Mouse (Mus musculus) heart, embryonic 11.5 days (tissue): ENCODE results near the gene Ap1g1. TPM values are rescaled to one million over a fixed set of nuclear protein-coding genes. Genes with fewer than 3 reads are reported as not detected.

Experiments used
- ATAC-seq: fragments of 200-750 bp; cut with Nextera tagmentation; replicated peaks from 2 replicates; pipeline ENCODE4 v1.8.0; 2017; ENCODE audit warnings: moderate library complexity; ENCODE audit not compliant: insufficient number of reproducible peaks, low FRiP score, low TSS enrichment
- H3K27ac ChIP-seq: fragments of 300-500 bp; sonication (generic); 2 replicates; pipeline ENCODE4 v1.5.1; 2014; ENCODE audit warnings: mild to moderate bottlenecking, low read depth, low read length
- H3K27me3 ChIP-seq: fragments of 300-500 bp; sonication (generic); 2 replicates; pipeline ENCODE4 v1.6.1; 2014; ENCODE audit warnings: mild to moderate bottlenecking, low read length, mixed read lengths; ENCODE audit not compliant: control insufficient read depth, insufficient read depth
- H3K36me3 ChIP-seq: fragments of 300-500 bp; sonication (generic); 2 replicates; pipeline ENCODE4 v1.6.1; 2014; ENCODE audit warnings: mild to moderate bottlenecking, low read length, moderate library complexity, mixed read lengths; ENCODE audit not compliant: control insufficient read depth, insufficient read depth
- H3K4me1 ChIP-seq: fragments of 300-500 bp; sonication (generic); 2 replicates; pipeline ENCODE4 v1.6.1; 2014; ENCODE audit warnings: low read length; ENCODE audit not compliant: control insufficient read depth, insufficient read depth
- H3K4me2 ChIP-seq: fragments of 300-500 bp; sonication (generic); 2 replicates; pipeline ENCODE4 v1.6.1; 2014; ENCODE audit warnings: mild to moderate bottlenecking, moderate library complexity
- H3K4me3 ChIP-seq: fragments of 300-500 bp; sonication (generic); 2 replicates; pipeline ENCODE4 v1.5.1; 2014; ENCODE audit warnings: low read depth, low read length
- H3K9ac ChIP-seq: fragments of 300-500 bp; sonication (generic); 2 replicates; pipeline ENCODE4 v1.6.1; 2014; ENCODE audit warnings: mild to moderate bottlenecking, low read depth, low read length, moderate library complexity
- H3K9me3 ChIP-seq: fragments of 300-500 bp; sonication (generic); replicated peaks from 2 replicates; pipeline ENCODE4 v1.6.1; 2016; ENCODE audit warnings: low read length; ENCODE audit not compliant: control insufficient read depth
- WGBS: fragments of 180-500 bp; shearing (Covaris S2); extraction: QIAGEN DNeasy Blood & Tissue Kit; methylation state at CpG from one replicate; pipeline ENCODE4 v1.1.7; 2014; ENCODE audit not compliant: insufficient replicate concordance; 5-methylcytosine and 5-hydroxymethylcytosine counted together
- polyA plus RNA-seq: library from polyadenylated mRNA; unstranded; fragments of >200 nt; fragmentation: Nextera tagmentation; extraction: Ambion mirVana; gene quantifications from 2 replicates; pipeline ENCODE4 v1.2.1, GENCODE M21; 2014

The Ap1g1 gene
- 22.1 and 35.4 TPM in 2 replicates for polyA plus RNA-seq

DNA sequence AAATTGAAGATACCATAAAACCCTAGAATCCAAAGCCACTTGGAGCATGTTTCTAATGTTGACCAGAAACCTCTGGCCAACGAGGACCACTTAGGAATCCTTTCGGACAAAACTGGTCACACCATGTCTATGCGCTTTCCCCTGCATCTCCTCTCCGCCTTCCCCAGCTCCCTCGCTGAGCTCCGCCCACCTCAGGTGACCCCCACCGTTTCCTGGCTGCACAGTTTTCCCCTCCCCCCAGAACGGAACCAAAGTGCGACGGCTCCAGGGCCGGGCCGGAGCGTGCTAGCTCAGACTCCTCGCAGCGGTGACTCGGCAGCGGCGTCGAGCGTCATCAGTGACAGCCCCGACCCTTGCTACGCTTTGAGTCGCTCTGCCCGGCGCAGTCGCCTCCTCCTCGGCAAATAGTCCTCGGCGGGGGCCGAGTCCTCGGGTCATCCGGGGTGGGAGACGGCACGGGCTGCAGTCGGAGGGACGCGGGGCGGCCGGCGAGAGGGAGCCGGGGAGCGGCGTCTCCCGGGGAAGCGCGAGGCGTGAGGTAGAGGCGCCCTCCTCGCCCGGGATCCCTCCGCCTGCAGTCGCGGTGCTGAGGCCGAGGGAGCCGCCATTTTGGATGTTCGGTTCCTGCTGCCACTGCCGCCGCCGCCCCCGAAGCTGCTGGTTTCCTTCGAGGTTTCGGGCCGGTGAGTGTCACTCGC is at the start of gene Ap1g1:
Ap1g1 (plus strand) TSS at position 275 of the 698 bp plus-strand sequence.
- Histone ChIP-seq H3K9ac (peak within 1 kb of the TSS; percentile 97), H3K36me3 (no peaks in the 10 kb centered on the region), H3K27ac (peak within 1 kb of the TSS; percentile 99), H3K27me3 (no peaks in the 10 kb centered on the region; the same call in 1 of the 2 replicates), H3K4me2 (peak within 1 kb of the TSS; percentile 94), H3K4me1 (peaks cover 4% of the 10 kb centered on the region), H3K9me3 (no peaks in the 10 kb centered on the region), H3K4me3 (peak within 1 kb of the TSS; percentile 99)
- ATAC-seq, result peak; percentile 97
- WGBS, result under 1% methylated on average over 63 of the region's 64 CpGs

DNA sequence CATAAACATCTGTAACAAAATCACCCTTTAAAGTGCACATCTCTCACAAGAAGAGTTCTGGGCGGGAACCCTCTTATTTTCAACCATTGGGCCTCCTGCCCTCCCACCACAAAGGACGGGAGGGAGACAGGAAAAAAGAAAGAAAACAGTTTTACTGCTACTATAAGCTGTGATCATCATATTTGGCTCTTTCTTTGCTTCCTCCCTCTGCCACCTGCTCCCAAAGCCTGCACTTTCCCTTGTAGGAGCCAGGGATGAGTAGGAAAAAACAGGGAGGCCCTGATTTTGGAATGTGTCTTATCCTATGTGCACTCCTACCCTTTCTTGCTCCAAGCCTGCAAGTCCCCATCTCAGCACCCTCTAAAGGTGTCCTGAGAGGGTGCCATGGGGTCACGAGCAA is 47.3 kb upstream of the Ap1g1 start:
- no peak overlapping the region for H3K4me3 ChIP-seq
- no peak overlapping the region for H3K27ac ChIP-seq
- no peak for ATAC-seq
- H3K4me1 ChIP-seq, result no peaks in the 10 kb centered on the region; the same call in 1 of the 2 replicates
- WGBS, result 72% methylated on average over 3 of the region's 3 CpGs
- H3K27me3 ChIP-seq, result no peaks in the 10 kb centered on the region
- H3K4me2 ChIP-seq, result no peak overlapping the region
- H3K9ac ChIP-seq, result no peak overlapping the region
- H3K9me3 ChIP-seq, result no peaks in the 10 kb centered on the region
- H3K36me3 ChIP-seq, result peaks cover 15% of the 10 kb centered on the region

DNA sequence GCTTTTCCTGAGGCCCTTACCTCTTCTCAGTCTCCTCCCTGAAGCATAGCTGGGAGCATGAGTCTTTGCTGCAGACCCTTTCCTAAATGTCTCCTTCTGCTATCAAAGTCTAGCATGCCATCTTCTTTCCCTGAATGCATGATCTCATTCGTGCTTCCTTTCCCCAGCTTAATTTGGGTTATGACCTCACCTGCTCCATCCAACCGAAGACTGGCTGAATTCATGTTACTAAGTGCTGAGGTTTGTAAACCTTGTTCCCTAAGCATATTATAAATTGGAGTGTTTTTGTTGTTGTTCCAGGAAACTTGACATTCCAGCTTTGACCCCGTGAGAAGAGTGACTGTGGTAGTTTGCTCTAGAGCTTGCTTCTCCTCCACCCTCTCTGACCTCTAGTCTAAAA is 44.3 kb upstream of the Ap1g1 start:
- Histone ChIP-seq H3K27ac (no peak overlapping the region), H3K27me3 (no peaks in the 10 kb centered on the region), H3K9ac (no peak overlapping the region), H3K36me3 (peaks cover 15% of the 10 kb centered on the region), H3K9me3 (no peaks in the 10 kb centered on the region), H3K4me1 (peaks cover 8% of the 10 kb centered on the region), H3K4me3 (no peak overlapping the region), H3K4me2 (no peak overlapping the region)
- ATAC-seq, result no peak
- WGBS, result 79% methylated on average over 3 of the region's 3 CpGs

- H3K27ac ChIP-seq, result no peak overlapping the region
- peaks cover 8% of the 10 kb centered on the region for H3K4me1 ChIP-seq
- peak overlapping the region; percentile 83 for H3K4me2 ChIP-seq
- no peak for ATAC-seq
- no peaks in the 10 kb centered on the region for H3K27me3 ChIP-seq
- H3K9me3 ChIP-seq, result no peaks in the 10 kb centered on the region
- H3K36me3 ChIP-seq, result peaks cover 12% of the 10 kb centered on the region
- H3K9ac ChIP-seq, result peak overlapping the region; percentile 94
- 12% methylated on average over 8 of the region's 8 CpGs for WGBS
- peak overlapping the region; percentile 80 for H3K4me3 ChIP-seq
Observed at GRCm38 (mm10) chr8:109736819-109737218, 41.5 kb upstream of the Ap1g1 start.

DNA sequence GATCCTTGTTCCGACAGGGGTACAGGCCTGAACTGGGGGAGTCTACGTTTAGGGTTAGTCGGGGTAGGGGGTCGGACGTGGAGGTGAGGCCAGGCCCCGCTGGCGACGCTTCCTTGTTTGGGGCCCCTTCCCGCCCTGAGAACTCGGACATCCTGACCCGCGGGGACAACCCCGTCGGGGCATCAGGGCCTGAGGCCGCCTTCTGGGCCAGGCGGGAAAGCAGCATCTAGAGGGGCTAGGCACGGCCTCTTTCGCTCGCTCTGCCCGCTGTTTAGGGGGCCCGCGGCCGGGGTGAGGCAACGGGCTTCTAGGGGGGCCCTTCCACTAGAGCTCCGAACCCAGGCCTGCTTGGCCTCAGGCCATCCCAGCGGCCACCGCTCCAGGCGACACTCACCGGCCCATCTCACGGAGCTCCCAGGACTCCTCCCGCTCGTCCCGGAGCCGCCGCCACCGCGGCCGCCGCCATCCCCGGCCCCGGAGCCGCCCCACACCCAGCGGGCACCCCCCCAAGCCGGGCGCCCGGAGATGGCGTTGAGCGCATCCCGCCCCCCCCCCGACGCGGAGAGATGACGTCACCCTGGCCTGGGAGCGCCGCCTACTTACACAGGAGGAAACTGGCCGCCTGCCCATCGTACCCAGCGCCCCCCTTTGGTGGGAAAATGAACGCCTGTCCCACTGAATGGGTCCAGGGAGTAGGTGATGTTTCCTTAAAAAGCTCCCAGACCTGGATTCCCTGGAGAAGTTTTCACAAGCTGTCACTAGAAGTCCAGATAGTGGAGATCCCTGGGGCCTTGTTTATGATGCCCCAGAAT is 40.9 kb upstream of the Ap1g1 start, which contains the start of gene Atxn1l:
Atxn1l (minus strand) TSS at position 503 of the 812 bp plus-strand sequence.
- Histone ChIP-seq H3K9ac (peak within 1 kb of the TSS; percentile 94), H3K4me2 (peak within 1 kb of the TSS; percentile 83), H3K27ac (peak within 1 kb of the TSS; percentile 47; the same call in 1 of the 2 replicates), H3K4me1 (peaks cover 8% of the 10 kb centered on the region), H3K4me3 (peak within 1 kb of the TSS; percentile 80), H3K27me3 (no peaks in the 10 kb centered on the region), H3K9me3 (no peaks in the 10 kb centered on the region), H3K36me3 (peaks cover 9% of the 10 kb centered on the region)
- under 1% methylated on average over 59 of the region's 59 CpGs for WGBS
- ATAC-seq, result peak; percentile 88

GRCm38 (mm10) chr8:109738049-109738380 is 40.3 kb upstream of the Ap1g1 start:
- Histone ChIP-seq H3K36me3 (peaks cover 4% of the 10 kb centered on the region), H3K9ac (no peak overlapping the region; the same call in 1 of the 2 replicates), H3K4me1 (peaks cover 8% of the 10 kb centered on the region), H3K4me2 (peak overlapping the region; percentile 83), H3K27me3 (no peaks in the 10 kb centered on the region), H3K27ac (no peak overlapping the region), H3K4me3 (peak overlapping the region; percentile 80), H3K9me3 (no peaks in the 10 kb centered on the region)
- ATAC-seq, result no peak
- 88% methylated on average over 1 of the region's 1 CpGs for WGBS

DNA sequence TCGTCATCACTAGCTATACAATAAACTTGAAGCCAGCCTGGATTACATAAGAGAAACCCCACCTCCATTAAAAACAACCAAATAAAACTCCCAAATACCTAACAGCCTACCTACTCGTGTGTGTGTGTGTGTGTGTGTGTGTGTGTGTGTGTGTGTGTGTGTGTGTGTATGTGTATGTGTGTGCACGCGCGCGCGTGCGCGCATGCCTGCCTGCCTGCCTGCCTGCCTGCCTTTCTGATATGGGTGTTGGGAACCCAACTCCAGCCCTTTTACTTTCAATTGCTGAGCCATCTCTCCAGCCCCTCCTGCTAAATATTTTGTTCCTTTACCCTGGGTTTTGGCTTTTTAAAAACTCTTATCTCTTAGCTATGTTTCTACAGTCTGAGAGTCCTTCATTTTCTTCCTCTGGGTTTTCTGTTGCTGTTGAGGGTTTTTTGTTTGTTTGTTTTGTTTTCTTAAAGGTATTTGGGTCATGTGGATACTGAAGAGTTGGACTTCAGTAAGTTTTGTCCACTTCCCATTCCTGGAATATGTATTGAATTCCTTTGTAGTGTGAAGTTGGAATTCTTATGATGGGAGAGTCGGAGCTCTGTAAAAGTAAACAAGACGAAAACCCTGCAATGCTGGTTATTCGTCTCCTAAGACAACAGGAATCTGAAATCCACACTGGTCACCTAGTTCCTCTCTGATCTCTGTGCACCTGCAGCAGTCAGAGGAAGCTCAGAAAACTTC is 30.7 kb upstream of the Ap1g1 start:
- Histone ChIP-seq H3K36me3 (no peaks in the 10 kb centered on the region), H3K27ac (no peak overlapping the region), H3K9me3 (no peaks in the 10 kb centered on the region), H3K27me3 (no peaks in the 10 kb centered on the region), H3K4me2 (no peak overlapping the region), H3K9ac (no peak overlapping the region), H3K4me1 (no peaks in the 10 kb centered on the region), H3K4me3 (no peak overlapping the region)
- WGBS, result 84% methylated on average over 12 of the region's 12 CpGs
- ATAC-seq, result no peak

- no peak overlapping the region for H3K4me3 ChIP-seq
- 55% methylated on average over 5 of the region's 5 CpGs for WGBS
- no peak for ATAC-seq
Observed at GRCm38 (mm10) chr8:109750274-109750673, 28.1 kb upstream of the Ap1g1 start.

More at GRCm38 (mm10) chr8:109750274-109750673, 28.1 kb upstream of the Ap1g1 start:
- no peaks in the 10 kb centered on the region for H3K9me3 ChIP-seq
- no peaks in the 10 kb centered on the region for H3K4me1 ChIP-seq
- no peak overlapping the region for H3K9ac ChIP-seq
- H3K4me2 ChIP-seq, result no peak overlapping the region
- H3K36me3 ChIP-seq, result no peaks in the 10 kb centered on the region
- no peak overlapping the region for H3K27ac ChIP-seq
- no peaks in the 10 kb centered on the region for H3K27me3 ChIP-seq
